Mouse (Mus musculus) CH12.LX (cell line): ENCODE measurements around the gene Rora. TPM values are rescaled to one million over a fixed set of nuclear protein-coding genes. Genes with fewer than 3 reads are reported as not detected.

Source experiments
- DNase-seq: peaks from one replicate; pipeline ENCODE4 v3.0.0-alpha.2; 2013; ENCODE audit errors: extremely low read depth
- H3K27ac ChIP-seq: 2 replicates; pipeline ENCODE4 v1.5.1; 2012; ENCODE audit warnings: low read depth, mild to moderate bottlenecking, control low read depth, moderate library complexity; ENCODE audit not compliant: insufficient read depth
- H3K27me3 ChIP-seq: replicated peaks from 2 replicates; pipeline ENCODE3; 2012; ENCODE audit warnings: inconsistent platforms
- H3K36me3 ChIP-seq, 2 experiments: replicated peaks in 1 of 2; 2 replicates each; pipeline versions ENCODE3 to v1.6.1; 2012; ENCODE audit warnings: inconsistent platforms in 1 of 2, low read length in 1 of 2, mild to moderate bottlenecking in 1 of 2, mixed read lengths in 1 of 2, moderate library complexity in 1 of 2; ENCODE audit not compliant: control insufficient read depth in 1 of 2, insufficient read depth in 1 of 2
- H3K4me1 ChIP-seq, 2 experiments: 2 replicates each; pipeline ENCODE4 v1.6.1; 2012; ENCODE audit warnings: inconsistent platforms in 1 of 2, moderate library complexity in 1 of 2; ENCODE audit not compliant: insufficient read depth in 2 of 2, control insufficient read depth in 1 of 2
- H3K4me2 ChIP-seq: 2 replicates; pipeline ENCODE4 v1.6.1; 2012; ENCODE audit warnings: low read depth, mild to moderate bottlenecking, control low read depth; ENCODE audit not compliant: poor library complexity, insufficient read depth, severe bottlenecking
- H3K4me3 ChIP-seq, 3 experiments: fragments of 150-350 bp in 1 of 3; sonication (generic) in 1 of 3; replicated peaks in 1 of 3; 2 replicates each; pipeline versions ENCODE3 to v1.5.1; 2011 to 2012; ENCODE audit warnings: low read depth in 2 of 3, low read length in 2 of 3, mild to moderate bottlenecking in 2 of 3, moderate library complexity in 2 of 3, control low read depth in 1 of 3, improper control_type of control experiment in 1 of 3, inconsistent platforms in 1 of 3, mixed read lengths in 1 of 3; ENCODE audit not compliant: poor library complexity in 1 of 3
- H3K79me2 ChIP-seq: replicated peaks from 2 replicates; pipeline ENCODE4 v1.6.1; 2012; ENCODE audit warnings: mild to moderate bottlenecking, moderate library complexity; ENCODE audit not compliant: control insufficient read depth, poor library complexity, insufficient read depth, severe bottlenecking; ENCODE audit errors: extremely low read depth
- H3K9ac ChIP-seq: 2 replicates; pipeline ENCODE4 v1.6.1; 2012; ENCODE audit warnings: low read depth, mild to moderate bottlenecking, control low read depth, moderate library complexity; ENCODE audit not compliant: insufficient read depth
- H3K9me3 ChIP-seq: replicated peaks from 2 replicates; pipeline ENCODE3; 2012; ENCODE audit warnings: low read length, inconsistent platforms, mixed read lengths
- BHLHE40 ChIP-seq: IDR thresholded peaks from 2 replicates; pipeline ENCODE4 v1.6.1; 2011; ENCODE audit warnings: mild to moderate bottlenecking, low read depth, low read length, improper control_type of control experiment
- CHD2 ChIP-seq: IDR thresholded peaks from 2 replicates; pipeline ENCODE4 v1.6.1; 2011; ENCODE audit warnings: low read length, improper control_type of control experiment
- EP300 ChIP-seq: IDR thresholded peaks from 2 replicates; pipeline ENCODE4 v1.6.1; 2011; ENCODE audit warnings: low read length, improper control_type of control experiment
- ETS1 ChIP-seq: conservative IDR thresholded peaks from 2 replicates; pipeline ENCODE4 v1.6.1; 2012; ENCODE audit warnings: low read depth, mild to moderate bottlenecking, inconsistent platforms, low read length, improper control_type of control experiment, moderate library complexity
- IRF4 ChIP-seq: IDR thresholded peaks from 2 replicates; pipeline ENCODE4 v1.6.1; 2014; ENCODE audit warnings: low read depth, mild to moderate bottlenecking, inconsistent platforms, low read length, improper control_type of control experiment
- JUN ChIP-seq: IDR thresholded peaks from 2 replicates; pipeline ENCODE4 v1.6.1; 2011; ENCODE audit warnings: low read depth, mild to moderate bottlenecking, low read length, improper control_type of control experiment, moderate library complexity; ENCODE audit not compliant: insufficient read depth
- KAT2A ChIP-seq: IDR thresholded peaks from 2 replicates; pipeline ENCODE4 v1.6.1; 2012; ENCODE audit warnings: low read length, improper control_type of control experiment, inconsistent platforms; ENCODE audit not compliant: insufficient replicate concordance
- MAFK ChIP-seq: IDR thresholded peaks from 2 replicates; pipeline ENCODE4 v1.6.1; 2011; ENCODE audit warnings: low read length, improper control_type of control experiment; ENCODE audit not compliant: insufficient replicate concordance
- MAX ChIP-seq: IDR thresholded peaks from 2 replicates; pipeline ENCODE4 v1.6.1; 2011; ENCODE audit warnings: low read length, improper control_type of control experiment
- MEF2A ChIP-seq: IDR thresholded peaks from 2 replicates; pipeline ENCODE4 v1.6.1; 2014; ENCODE audit warnings: low read depth, mild to moderate bottlenecking, inconsistent platforms, low read length, improper control_type of control experiment, borderline replicate concordance
- MXI1 ChIP-seq: IDR thresholded peaks from 2 replicates; pipeline ENCODE4 v1.6.1; 2011; ENCODE audit warnings: mild to moderate bottlenecking, low read depth, low read length, improper control_type of control experiment
- POLR2A ChIP-seq: IDR thresholded peaks from 2 replicates; pipeline ENCODE4 v1.6.1; 2011; ENCODE audit warnings: low read depth, mild to moderate bottlenecking, improper control_type of control experiment, low read length
- SMC3 ChIP-seq: IDR thresholded peaks from 2 replicates; pipeline ENCODE4 v1.6.1; 2011; ENCODE audit warnings: low read depth, low read length, improper control_type of control experiment
- ZKSCAN1 ChIP-seq: IDR thresholded peaks from 2 replicates; pipeline ENCODE4 v1.6.1; 2012; ENCODE audit warnings: low read depth, inconsistent platforms, low read length, improper control_type of control experiment, borderline replicate concordance
- ZMIZ1 ChIP-seq: IDR thresholded peaks from 2 replicates; pipeline ENCODE4 v1.6.1; 2012; ENCODE audit warnings: low read depth, mild to moderate bottlenecking, inconsistent platforms, low read length, improper control_type of control experiment
- dilution Hi-C: fragments of 300-500 bp; cut with MboI; formaldehyde crosslinking; loops from 2 replicates; pipeline ENCODE4 v1.14.3; 2020; ENCODE audit warnings: low sequenced_read_pairs; ENCODE audit not compliant: extremely low pct_unique_long_range_greater_than_20kb, extremely low pct_ligation_motif_present
- in situ Hi-C: fragments of 300-500 bp; cut with MboI; formaldehyde crosslinking; loops from 3 replicates; pipeline ENCODE4 v1.14.3; 2019; ENCODE audit warnings: low sequenced_read_pairs, low pct_ligation_motif_present, low pct_unique_long_range_greater_than_20kb, mixed read lengths
- polyA plus RNA-seq: library from polyadenylated mRNA; unstranded; fragments of >175 nt; gene quantifications from 2 replicates; pipeline ENCODE4 v1.2.1, GENCODE M21; 2012; ENCODE audit warnings: low read depth; ENCODE audit not compliant: insufficient read length
- total RNA-seq, 2 experiments: library from RNA; depleted of rRNA; stranded (reverse); fragments of 300-350 nt in 1 of 2; fragments of >200 nt in 1 of 2; gene quantifications; 2 replicates each; pipeline ENCODE4 v1.2.3; 2012 to 2014

The Rora gene
- total and polyA plus RNA-seq, 3 experiments: 0.36 to 0.66 (median 0.64) TPM

DNA sequence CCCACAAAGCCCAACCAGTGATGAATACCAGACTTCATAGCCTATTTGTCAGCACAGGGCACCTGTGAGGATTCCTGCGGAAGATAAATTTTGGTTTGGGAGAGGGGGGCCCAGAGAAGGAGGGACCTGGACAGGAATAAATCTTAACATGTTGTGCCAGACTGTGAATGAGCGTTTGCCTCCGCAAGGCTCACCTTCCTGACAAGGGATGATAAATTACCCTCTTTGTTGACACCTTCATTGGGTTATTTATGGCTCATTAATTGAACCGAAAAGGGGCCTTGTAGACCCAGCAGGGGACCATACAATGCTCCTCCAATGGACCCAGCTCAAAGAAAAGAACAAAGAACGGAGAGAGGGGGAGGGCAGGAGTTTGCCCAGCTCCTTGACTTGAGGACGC is 294.1 kb downstream of the Rora start:
- in situ Hi-C loops: no loop called here
- no peak overlapping the region for H3K27ac ChIP-seq
- H3K79me2 ChIP-seq: no peaks in the 10 kb centered on the region
- no peaks in the 10 kb centered on the region for H3K27me3 ChIP-seq
- TF ChIP-seq ZMIZ1 (no peak), JUN (no peak), MXI1 (no peak), KAT2A (no peak), ETS1 (no peak), MAX (no peak), MEF2A (no peak), SMC3 (no peak)
- H3K9ac ChIP-seq: no peak overlapping the region
- H3K4me3 ChIP-seq: no peak overlapping the region
- peaks cover 41% of the 10 kb centered on the region for H3K9me3 ChIP-seq
- peaks cover 0 to 35% of the 10 kb centered on the region in 2 experiments; a peak in 2 of 4 replicates for H3K4me1 ChIP-seq
- dilution Hi-C loops: no loop called here
- DNase-seq: no peak
- H3K4me2 ChIP-seq: no peak overlapping the region
- H3K36me3 ChIP-seq: no peaks in the 10 kb centered on the region

- Histone ChIP-seq H3K36me3 (no peaks in the 10 kb centered on the region), H3K9ac (no peak overlapping the region), H3K27ac (no peak overlapping the region), H3K4me3 (no peak overlapping the region), H3K4me1 (peaks cover 0 to 35% of the 10 kb centered on the region in 2 experiments; a peak in 2 of 4 replicates), H3K79me2 (no peaks in the 10 kb centered on the region), H3K9me3 (peaks cover 36% of the 10 kb centered on the region), H3K27me3 (no peaks in the 10 kb centered on the region), H3K4me2 (no peak overlapping the region)
- in situ Hi-C loops: no loop called here
- TF ChIP-seq IRF4 (0 out of 2 replicates have a peak, but pooled peaks have one; percentile 43), CHD2 (peak; percentile 43; the same call in 1 of the 2 replicates), BHLHE40 (peak; percentile 48), ZKSCAN1 (no peak), EP300 (peak; percentile 79), MAFK (no peak), POLR2A (no peak)
- peak; percentile 80 for DNase-seq
- dilution Hi-C loops: no loop called here
Measured at GRCm38 (mm10) chr9:68948141-68948540, 294.6 kb downstream of the Rora start.
